Mouse (Mus musculus) cerebellum, postnatal 25 days (tissue): ENCODE results near the gene Olfr1493-ps1.
A peak's percentile ranks its signal among the peaks of the same experiment; 100 is the strongest.

Experiments used
- DNase-seq, 2 experiments: peaks; one replicate each; pipeline ENCODE4 v3.0.0; 2021; ENCODE audit warnings: mixed read lengths in 2 of 2

Olfr1493-ps1 gene

GRCm38 (mm10) chr19:13722978-13723377 lies at the start of gene Olfr1493-ps1:
TSS of gene Olfr1493-ps1 (plus strand) at chr19:13723278.
- no peak for DNase-seq

GRCm38 (mm10) chr19:13696968-13697367 lies 26.1 kb upstream of the Olfr1493-ps1 start, which contains the start of gene Olfr1491:
TSS of gene Olfr1491 (plus strand) at chr19:13697268.
- DNase-seq, result no peak

- no peak for DNase-seq
Measured at GRCm38 (mm10) chr19:13739428-13739827, 16.4 kb downstream of the Olfr1493-ps1 start, which contains the start of gene Olfr1494. TSS of gene Olfr1494 (plus strand) at chr19:13739728.

DNA sequence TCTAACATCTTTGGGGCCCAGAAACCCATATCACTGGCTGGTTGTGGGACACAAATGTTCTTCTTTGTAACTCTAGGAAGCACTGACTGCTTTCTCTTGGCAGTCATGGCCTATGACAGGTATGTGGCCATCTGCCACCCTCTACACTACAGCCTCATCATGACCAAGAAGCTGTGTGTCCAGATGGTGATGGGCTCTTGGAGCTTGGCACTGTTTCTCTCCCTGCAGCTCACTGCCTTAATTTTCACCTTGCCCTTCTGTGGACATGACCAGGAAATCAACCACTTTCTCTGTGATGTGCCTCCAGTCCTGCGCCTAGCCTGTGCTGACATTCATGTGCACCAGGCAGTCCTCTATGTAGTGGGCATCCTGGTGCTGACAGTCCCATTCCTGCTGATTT lies 26.3 kb downstream of the Olfr1493-ps1 start:
- DNase-seq, result peak; percentile 47 to 52

DNA sequence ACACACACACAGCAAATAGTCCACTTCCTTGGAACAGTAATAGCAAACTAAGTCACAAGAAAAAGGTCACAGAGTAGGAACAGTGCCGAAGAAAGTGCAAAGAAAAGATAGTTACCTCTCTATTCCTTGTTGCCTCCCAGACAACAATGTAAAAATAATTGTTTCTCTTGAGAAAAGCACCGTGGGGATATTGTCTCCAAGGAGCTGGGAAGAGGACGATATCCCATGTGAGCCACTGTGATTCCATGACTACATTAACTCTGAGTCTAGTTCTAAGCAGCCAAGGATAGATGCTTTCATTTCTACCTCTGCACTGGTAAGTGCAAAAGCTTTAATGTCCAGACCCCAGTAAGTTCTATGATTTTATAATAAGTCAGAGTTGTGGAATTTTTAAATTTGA lies 41.2 kb downstream of the Olfr1493-ps1 start, which contains the start of gene Olfr1495:
Gene Olfr1495, plus strand, starts transcription at position 301 of the 400 bp plus-strand sequence.
- no peak for DNase-seq

DNA sequence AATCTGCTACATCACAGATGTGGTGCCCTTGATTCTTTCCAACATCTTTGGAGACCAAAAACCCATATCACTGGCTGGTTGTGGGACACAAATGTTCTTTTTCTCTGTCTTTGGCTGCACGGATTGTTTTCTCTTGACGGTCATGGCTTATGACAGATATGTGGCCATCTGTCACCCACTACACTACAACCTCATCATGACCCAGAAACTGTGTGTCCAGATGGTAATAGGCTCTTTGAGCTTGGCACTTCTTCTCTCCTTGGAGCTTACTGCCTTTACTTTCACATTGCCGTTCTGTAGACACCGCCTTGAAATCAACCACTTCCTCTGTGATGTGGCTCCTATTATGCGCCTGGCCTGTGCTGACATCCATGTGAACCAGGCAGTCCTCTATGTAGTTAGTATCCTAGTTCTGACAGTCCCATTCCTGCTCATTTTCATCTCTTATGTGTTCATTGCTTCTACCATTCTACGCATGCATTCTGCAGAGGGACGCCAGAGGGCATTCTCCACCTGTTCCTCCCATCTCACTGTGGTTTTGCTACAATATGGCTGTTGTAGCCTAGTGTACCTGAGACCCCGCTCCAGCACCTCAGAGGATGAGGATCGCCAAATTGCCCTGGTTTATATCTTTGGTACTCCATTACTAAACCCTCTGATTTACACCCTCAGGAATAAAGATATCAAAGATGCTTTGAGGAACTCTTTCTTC lies 45.6 kb downstream of the Olfr1493-ps1 start:
- DNase-seq, result peak; percentile 34 to 50

DNA sequence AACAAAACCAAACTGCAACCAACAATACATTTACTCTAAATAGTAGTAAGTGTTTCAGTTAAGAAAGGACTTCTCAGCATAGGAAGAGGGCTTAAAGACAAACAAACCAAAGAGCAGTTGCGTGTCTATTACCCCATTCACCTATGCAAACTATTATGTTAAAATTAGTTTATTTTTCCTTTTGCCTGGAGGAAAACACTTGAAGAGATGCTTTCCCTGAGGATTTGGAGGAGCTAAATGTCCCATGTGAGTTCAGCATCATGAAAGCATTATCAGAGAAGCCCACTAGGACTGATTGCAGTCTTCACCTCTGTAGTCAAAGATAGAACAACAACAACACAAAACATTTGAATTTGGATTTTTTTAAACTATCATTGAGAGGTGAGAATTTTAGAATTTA lies 54.5 kb downstream of the Olfr1493-ps1 start, which contains the start of gene Olfr1496:
Gene Olfr1496, plus strand, starts transcription at position 301 of the 400 bp plus-strand sequence.
- no peak for DNase-seq
